Mouse (Mus musculus): ENCODE results near the gene Olfr1356. TPM values are rescaled to one million over a fixed set of nuclear protein-coding genes. Genes with fewer than 3 reads are reported as not detected.
"Not testable (repeated sequence)": the region's sequence is repeated elsewhere in the genome, so short reads cannot be mapped to it uniquely, and the experiment has no call there.

The Olfr1356 gene
- not detected in 2 replicates for total RNA-seq (2021)
- long read RNA-seq = 0 reads

DNA sequence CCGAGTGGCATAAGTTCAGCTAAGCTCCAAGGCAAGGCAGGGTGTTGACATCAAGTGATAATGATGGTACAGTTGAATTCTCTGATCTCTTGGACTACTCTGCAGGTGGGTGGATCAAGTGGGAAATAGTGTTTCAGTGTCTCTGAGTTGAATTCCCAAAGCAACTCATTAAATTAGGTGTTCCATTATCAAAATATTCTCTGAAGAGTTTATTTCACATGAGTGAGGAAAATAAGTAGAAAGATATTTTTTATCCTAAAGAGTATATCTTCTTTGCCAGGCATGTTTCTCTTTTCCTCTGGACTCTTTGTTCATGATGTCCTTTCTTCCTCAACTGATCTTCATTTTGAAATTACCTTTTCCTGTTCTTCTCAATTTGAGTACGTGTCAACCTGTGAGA, at the start of gene Olfr1356:
Olfr1356 (minus strand) TSS at position 101 of the 400 bp plus-strand sequence.
- no peak for DNase-seq

DNA sequence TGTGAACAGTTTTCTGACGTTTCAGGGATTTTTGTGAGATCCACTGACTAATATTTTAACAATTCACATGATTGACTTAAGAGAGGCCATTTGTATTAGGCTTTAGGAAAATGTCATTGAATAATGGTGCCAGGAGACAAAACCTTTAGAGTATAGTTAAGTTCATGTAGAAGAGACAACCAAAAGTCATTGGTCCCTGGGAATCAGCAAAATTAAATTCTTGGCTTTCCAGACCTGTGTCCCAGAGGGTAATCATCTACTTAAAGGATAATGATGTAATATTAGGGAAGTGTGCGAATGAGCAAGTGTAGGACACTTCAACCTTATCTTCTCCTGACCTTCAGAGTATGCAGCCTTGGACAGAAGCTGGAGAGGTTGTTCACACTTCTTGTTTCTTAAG, 23.3 kb upstream of the Olfr1356 start, which contains the start of gene Olfr1355:
Olfr1355 (plus strand) TSS at position 301 of the 400 bp plus-strand sequence.
- DNase-seq = no peak

DNA sequence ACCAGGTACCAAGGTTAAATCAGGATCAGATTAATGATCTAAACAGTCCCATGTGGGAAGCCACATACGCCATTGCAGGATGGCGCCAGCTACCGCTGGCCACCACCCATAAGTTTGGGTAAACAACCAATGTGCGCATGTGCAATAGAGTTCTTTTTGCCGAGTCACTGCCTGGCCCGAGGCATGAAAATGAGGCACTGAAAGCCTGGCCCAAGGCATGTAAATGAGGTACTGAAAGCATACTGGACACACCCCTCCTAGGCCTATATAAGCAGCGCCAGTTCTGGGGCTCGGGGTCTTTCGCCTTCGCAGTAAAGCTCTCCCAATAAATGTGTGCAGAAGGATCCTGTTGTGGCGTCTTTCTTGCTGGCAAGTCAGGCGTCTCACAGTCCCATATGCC, 11.5 kb downstream of the Olfr1356 start:
- DNase-seq = not testable (repeated sequence)

DNA sequence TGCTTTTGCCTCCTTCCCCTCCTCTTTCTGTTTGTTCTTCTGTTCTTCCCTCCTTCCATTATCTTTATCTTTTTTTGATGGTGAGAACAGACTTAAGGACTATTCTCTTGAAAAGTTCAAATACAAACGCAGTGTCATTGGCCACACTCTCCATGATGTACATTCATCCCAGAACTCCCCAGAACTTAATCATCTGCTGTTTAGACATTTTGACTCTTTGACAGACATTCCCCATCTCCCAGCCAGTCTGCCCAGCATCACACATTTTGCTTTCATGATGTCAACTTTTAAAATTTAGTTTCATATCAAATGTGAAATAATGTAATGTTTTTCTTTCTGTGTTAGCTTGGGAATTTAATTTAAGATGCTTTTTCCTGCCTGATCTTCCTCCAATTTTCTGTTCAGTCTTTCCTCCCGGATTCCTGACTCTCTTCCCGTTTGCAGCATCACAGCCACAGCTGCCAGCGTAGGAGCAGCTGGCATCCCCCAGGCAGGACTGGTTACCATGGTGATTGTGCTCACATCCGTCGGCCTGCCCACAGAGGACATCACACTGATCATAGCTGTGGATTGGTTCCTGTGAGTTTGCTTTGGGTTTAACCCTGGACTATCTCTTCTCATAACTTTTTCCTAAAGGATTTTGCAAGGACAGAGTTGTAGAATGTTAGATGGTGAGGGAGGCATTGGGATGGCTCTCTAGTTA, 39.5 kb downstream of the Olfr1356 start:
- DNase-seq = no peak

DNA sequence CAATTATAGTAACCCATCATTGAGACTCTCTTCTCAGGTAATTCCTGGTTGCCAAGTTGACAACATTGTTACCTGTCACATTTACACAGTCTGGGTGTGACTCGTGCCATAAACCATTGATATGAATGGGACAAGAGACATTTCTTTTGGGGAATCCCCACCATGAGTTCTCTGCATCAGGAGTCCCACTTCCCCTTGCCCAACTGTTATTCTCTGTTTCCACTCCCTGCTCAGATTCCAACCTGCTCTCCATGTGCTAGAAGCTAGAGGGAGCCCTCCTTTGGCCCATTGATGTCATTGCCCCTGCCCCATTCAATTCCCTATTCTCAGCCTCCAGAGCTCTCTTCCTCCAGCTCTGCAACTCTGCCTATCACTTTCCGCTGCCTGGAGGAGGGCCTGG, 50.5 kb downstream of the Olfr1356 start:
- no peak for DNase-seq

Other genes starting within 250 kb of the Olfr1356 start
- gene Olfr1357, start 234.1 kb downstream of the Olfr1356 start, total RNA-seq (2021) = not detected in 2 replicates
- not detected in 2 replicates for gene Casp14, start 133.9 kb downstream of the Olfr1356 start, total RNA-seq (2021)
- not detected in 2 replicates for gene Ccdc105, start 99.1 kb downstream of the Olfr1356 start, total RNA-seq (2021)
- gene Slc1a6, start 71.7 kb downstream of the Olfr1356 start, total RNA-seq (2021) = 0.21 TPM in 1 of 2 replicates, not detected in the other
- gene Olfr1355, start 23.4 kb upstream of the Olfr1356 start, total RNA-seq (2021) = not detected in 2 replicates
- gene Olfr1354, start 61.0 kb upstream of the Olfr1356 start, total RNA-seq (2021) = not detected in 2 replicates
- gene Olfr8, start 98.5 kb upstream of the Olfr1356 start, total RNA-seq (2021) = not detected in 2 replicates
- gene Olfr1353, start 111.1 kb upstream of the Olfr1356 start, total RNA-seq (2021) = not detected in 2 replicates
- not detected in 2 replicates for gene Olfr1352, start 128.9 kb upstream of the Olfr1356 start, total RNA-seq (2021)
- gene Olfr1351, start 160.3 kb upstream of the Olfr1356 start, total RNA-seq (2021) = not detected in 2 replicates
- not detected in 2 replicates for gene Olfr57, start 176.6 kb upstream of the Olfr1356 start, total RNA-seq (2021)
- 17.0 and 19.2 TPM in 2 replicates for gene 2610008E11Rik, start 245.4 kb upstream of the Olfr1356 start, total RNA-seq (2021)